Mouse (Mus musculus) forebrain, embryonic 11.5 days (tissue): ENCODE measurements around the gene Raet1d. TPM values are rescaled to one million over a fixed set of nuclear protein-coding genes. Genes with fewer than 3 reads are reported as not detected.
"Not testable (repeated sequence)": the region's sequence is repeated elsewhere in the genome, so short reads cannot be mapped to it uniquely, and the experiment has no call there.

Source experiments
- ATAC-seq: fragments of 200-750 bp; cut with Nextera tagmentation; replicated peaks from 2 replicates; pipeline ENCODE4 v1.8.0; 2017; ENCODE audit warnings: moderate TSS enrichment; ENCODE audit not compliant: low FRiP score
- DNase-seq: peaks from one replicate; pipeline ENCODE4 v3.0.0-alpha.2; 2017; ENCODE audit warnings: low spot score
- H3K27ac ChIP-seq: fragments of 300-500 bp; sonication (generic); 2 replicates; pipeline ENCODE4 v1.5.1; 2014; ENCODE audit warnings: low read depth, low read length
- H3K27me3 ChIP-seq: fragments of 300-500 bp; sonication (generic); 2 replicates; pipeline ENCODE4 v1.6.1; 2014; ENCODE audit warnings: mild to moderate bottlenecking, low read length, mixed read lengths; ENCODE audit not compliant: control insufficient read depth, insufficient read depth
- H3K36me3 ChIP-seq: fragments of 300-500 bp; sonication (generic); 2 replicates; pipeline ENCODE4 v1.6.1; 2014; ENCODE audit warnings: mild to moderate bottlenecking, low read length, moderate library complexity, mixed read lengths; ENCODE audit not compliant: control insufficient read depth, insufficient read depth
- H3K4me1 ChIP-seq: fragments of 300-500 bp; sonication (generic); replicated peaks from 2 replicates; pipeline ENCODE4 v1.6.1; 2014; ENCODE audit warnings: low read length, mixed read lengths; ENCODE audit not compliant: control insufficient read depth, insufficient read depth
- H3K4me2 ChIP-seq: fragments of 300-500 bp; sonication (generic); 2 replicates; pipeline ENCODE4 v1.6.1; 2014; ENCODE audit warnings: low read depth, mild to moderate bottlenecking, low read length, moderate library complexity, mixed read lengths; ENCODE audit not compliant: severe bottlenecking
- H3K4me3 ChIP-seq: fragments of 300-500 bp; sonication (generic); 2 replicates; pipeline ENCODE4 v1.5.1; 2014; ENCODE audit warnings: low read depth, low read length
- H3K9ac ChIP-seq: fragments of 300-500 bp; sonication (generic); 2 replicates; pipeline ENCODE4 v1.6.1; 2014; ENCODE audit warnings: low read length
- H3K9me3 ChIP-seq: fragments of 300-500 bp; sonication (generic); 2 replicates; pipeline ENCODE4 v1.6.1; 2016; ENCODE audit warnings: low read length, mixed read lengths; ENCODE audit not compliant: control insufficient read depth
- WGBS: fragments of 180-500 bp; shearing (Covaris S2); extraction: QIAGEN DNeasy Blood & Tissue Kit; methylation state at CpG from one replicate; pipeline ENCODE4 v1.1.7; 2014; 5-methylcytosine and 5-hydroxymethylcytosine counted together
- polyA plus RNA-seq: library from polyadenylated mRNA; unstranded; fragments of >200 nt; fragmentation: Nextera tagmentation; extraction: Ambion mirVana; gene quantifications from 2 replicates; pipeline ENCODE4 v1.2.1, GENCODE M21; 2014

Gene Raet1d
- polyA plus RNA-seq, 1 experiment from 2014 or later, result 16.5 TPM

DNA sequence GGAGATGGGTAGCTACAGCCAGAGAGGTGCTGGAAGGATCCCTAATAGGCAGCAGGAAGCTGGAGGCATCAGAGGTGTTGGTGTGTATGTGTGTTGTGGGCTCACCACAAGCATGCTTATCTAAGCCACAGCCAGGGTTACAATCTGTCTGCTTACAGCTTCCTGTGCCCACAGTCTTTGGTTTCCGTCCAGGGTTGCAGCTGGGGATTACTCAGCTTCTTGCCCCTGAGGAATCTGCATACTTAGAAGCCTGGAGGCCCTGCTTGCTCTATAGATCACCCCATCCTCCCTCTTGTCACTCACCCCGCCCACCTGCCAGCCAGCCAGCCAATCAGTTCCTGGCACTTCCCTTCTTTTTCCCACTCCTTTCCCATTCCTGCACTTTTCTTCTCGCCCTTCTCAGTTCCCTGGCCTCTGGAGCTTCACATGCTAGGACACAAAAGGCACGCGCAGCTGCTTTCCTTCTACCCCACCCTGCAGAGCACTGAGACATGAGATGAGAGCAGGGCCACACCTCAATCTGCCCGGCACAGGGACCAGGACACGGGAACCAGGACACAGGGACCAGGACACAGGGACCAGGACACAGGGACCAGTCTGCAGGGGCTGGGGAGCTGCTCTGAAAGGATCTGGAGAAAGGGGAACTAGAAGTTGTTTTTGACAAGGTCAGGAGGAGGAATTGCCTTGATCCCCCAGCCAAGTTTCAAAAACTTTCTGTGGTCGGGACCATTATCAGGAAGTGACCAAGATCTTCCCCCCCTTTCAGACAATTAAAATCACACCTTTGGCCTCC is 53.5 kb downstream of the Raet1d start:
- H3K9me3 ChIP-seq, H3K27me3 ChIP-seq, H3K4me1 ChIP-seq, H3K4me3 ChIP-seq, H3K9ac ChIP-seq, H3K4me2 ChIP-seq, H3K36me3 ChIP-seq, H3K27ac ChIP-seq: not testable (repeated sequence)
- WGBS, result 0% methylated on average over 1 of the region's 8 CpGs
- peak; percentile 75 for ATAC-seq
- peak; percentile 49 for DNase-seq

Other genes starting within 250 kb of the Raet1d start
- gene E030030I06Rik, start 211.3 kb upstream of the Raet1d start, polyA plus RNA-seq, result 18.8 and 22.3 TPM in 2 replicates
- gene Raet1e, start 202.0 kb upstream of the Raet1d start, polyA plus RNA-seq, result 9.0 and 9.1 TPM in 2 replicates
- 0.17 and 0.44 TPM in 2 replicates for gene H60b, start 202.0 kb upstream of the Raet1d start, polyA plus RNA-seq